Mouse (Mus musculus) spleen, adult 2 months (tissue): ENCODE results near the gene Rxfp2.

Experiments used
- CTCF ChIP-seq: fragments of 200-500 bp; IDR thresholded peaks from 2 replicates; pipeline ENCODE4 v1.5.1; 2011; ENCODE audit warnings: mild to moderate bottlenecking, inconsistent platforms; ENCODE audit not compliant: insufficient read depth, insufficient read length, insufficient replicate concordance; ENCODE audit errors: extremely low read depth
- POLR2A ChIP-seq: fragments of 200-500 bp; IDR thresholded peaks from 2 replicates; pipeline ENCODE4 v1.6.1; 2011; ENCODE audit warnings: low read depth, low read length, inconsistent platforms

DNA sequence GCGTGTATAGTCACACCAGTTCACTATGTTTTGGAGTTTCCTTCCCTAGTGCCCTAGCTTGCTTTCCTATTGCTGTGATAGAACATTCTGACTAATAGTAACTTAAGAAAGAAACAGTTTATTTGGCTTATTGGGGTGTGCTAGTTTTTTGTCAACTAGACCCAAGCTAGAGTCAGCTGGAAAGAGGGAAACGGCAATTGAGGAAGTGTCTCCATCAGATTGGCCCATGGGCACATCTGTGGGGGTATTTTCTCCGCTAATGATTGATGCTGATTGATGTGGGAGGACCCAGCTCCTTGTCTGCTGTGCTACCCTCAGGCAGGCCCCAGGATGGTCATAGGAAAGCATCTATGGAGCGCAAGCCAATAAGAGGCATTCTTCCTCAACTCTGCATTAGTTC is 103.6 kb downstream of the Rxfp2 start:
- no peak for TF ChIP-seq CTCF
- no peak for TF ChIP-seq POLR2A
